In genomic region chr5:88835053-88835452, GRCm38 (mm10) we compare ENCODE assay signal across 13 mouse cellular contexts.
"Had no signal": no experiment of that assay in that cellular context is flagged by ENCODE, and none has a peak within 500 bp of the region (broad histone marks: within the 10 kb centered on the region; RNA-seq: fewer than 3 reads in every experiment).

No protein-coding gene starts in this region.

- H3K4me3 ChIP-seq: limb, embryonic 12.5 days; liver, embryonic 15.5 days; midbrain, embryonic 15.5 days; neural tube, embryonic 12.5 days; stomach, embryonic 15.5 days had no signal

- H3K36me3 ChIP-seq: limb, embryonic 12.5 days; liver, embryonic 15.5 days; midbrain, embryonic 15.5 days; neural tube, embryonic 12.5 days; stomach, embryonic 15.5 days had no signal

- H3K27ac ChIP-seq: hindbrain, embryonic 14.5 days; limb, embryonic 12.5 days; liver, embryonic 15.5 days; midbrain, embryonic 15.5 days; neural tube, embryonic 12.5 days; stomach, embryonic 15.5 days had no signal

- ATAC-seq: lung, postnatal 0 days; midbrain, embryonic 15.5 days had no signal

- H3K27me3 ChIP-seq: limb, embryonic 12.5 days; liver, embryonic 15.5 days; midbrain, embryonic 15.5 days; neural tube, embryonic 12.5 days; stomach, embryonic 15.5 days had no signal

- H3K9ac ChIP-seq: hindbrain, embryonic 14.5 days; limb, embryonic 12.5 days; liver, embryonic 15.5 days; midbrain, embryonic 15.5 days; neural tube, embryonic 12.5 days; stomach, embryonic 15.5 days had no signal

- H3K4me2 ChIP-seq: hindbrain, embryonic 14.5 days; limb, embryonic 12.5 days; liver, embryonic 11.5 days; liver, embryonic 15.5 days; midbrain, embryonic 15.5 days; neural tube, embryonic 12.5 days; stomach, embryonic 15.5 days had no signal

- H3K4me1 ChIP-seq: limb, embryonic 12.5 days; neural tube, embryonic 12.5 days; stomach, embryonic 15.5 days had no signal

- DNase-seq: layer of hippocampus, postnatal 36 days; lung, adult 2 months; lung, postnatal 36 days; spleen, adult 18-20 months; thymus, postnatal 4 days had no signal

- H3K9me3 ChIP-seq: limb, embryonic 12.5 days; liver, embryonic 15.5 days; midbrain, embryonic 15.5 days; neural tube, embryonic 12.5 days; stomach, embryonic 15.5 days had no signal
